Comparison of ENCODE assay signal across 8 mouse cellular contexts in genomic region chr12:104851711-104852508, GRCm38 (mm10). TPM values are rescaled to one million over a fixed set of nuclear protein-coding genes. Genes with fewer than 3 reads are reported as not detected.
A peak's percentile ranks its signal among the peaks of the same experiment; 100 is the strongest.
DNase-seq lines count a peak whose midpoint lies in the region; ATAC-seq and TF ChIP-seq lines count a peak whose summit lies in the region.

No protein-coding gene starts in this region.

- H3K27me3 ChIP-seq in hindbrain, postnatal 0 days (ENCODE audit: insufficient read depth, low read length) = no peaks in the 10 kb centered on the region
- H3K27me3 ChIP-seq in limb, embryonic 15.5 days = no peaks in the 10 kb centered on the region
- no peaks in the 10 kb centered on the region for H3K27me3 ChIP-seq in midbrain, embryonic 16.5 days (ENCODE audit: control insufficient read depth, insufficient read depth, low read depth, low read length)

- WGBS in hindbrain, postnatal 0 days = 29% methylated on average over 16 of the region's 16 CpGs
- WGBS in limb, embryonic 15.5 days = 20% methylated on average over 16 of the region's 16 CpGs
- WGBS in midbrain, embryonic 16.5 days = 30% methylated on average over 16 of the region's 16 CpGs

- H3K4me1 ChIP-seq in hindbrain, postnatal 0 days (ENCODE audit: insufficient read depth, low read length) = peaks cover 10% of the 10 kb centered on the region; the same call in 1 of the 2 replicates
- peaks cover 15% of the 10 kb centered on the region for H3K4me1 ChIP-seq in limb, embryonic 15.5 days
- peaks cover 5% of the 10 kb centered on the region for H3K4me1 ChIP-seq in midbrain, embryonic 16.5 days (ENCODE audit: control insufficient read depth, insufficient read depth, low read length)

- H3K27ac ChIP-seq in hindbrain, postnatal 0 days = no peak overlapping the region
- no peak overlapping the region for H3K27ac ChIP-seq in limb, embryonic 15.5 days
- H3K27ac ChIP-seq in midbrain, embryonic 16.5 days (ENCODE audit: low read length) = no peak overlapping the region

- ATAC-seq in hindbrain, postnatal 0 days = peak; percentile 82
- ATAC-seq in limb, embryonic 15.5 days (ENCODE audit: insufficient number of reproducible peaks, low FRiP score, low TSS enrichment, low read depth) = peak; percentile 75; the same call in 1 of the 2 replicates
- ATAC-seq in midbrain, embryonic 16.5 days = peak; percentile 49

- H3K36me3 ChIP-seq in hindbrain, postnatal 0 days (ENCODE audit: insufficient read depth, low read length) = no peaks in the 10 kb centered on the region
- no peaks in the 10 kb centered on the region for H3K36me3 ChIP-seq in limb, embryonic 15.5 days
- H3K36me3 ChIP-seq in midbrain, embryonic 16.5 days (ENCODE audit: control insufficient read depth, insufficient read depth, low read length) = no peaks in the 10 kb centered on the region

- H3K9me3 ChIP-seq in hindbrain, postnatal 0 days (ENCODE audit: low read length) = no peaks in the 10 kb centered on the region
- H3K9me3 ChIP-seq in limb, embryonic 15.5 days = no peaks in the 10 kb centered on the region
- no peaks in the 10 kb centered on the region for H3K9me3 ChIP-seq in midbrain, embryonic 16.5 days (replicated peaks; ENCODE audit: control insufficient read depth, low read length, poor library complexity, severe bottlenecking)

- H3K4me2 ChIP-seq in hindbrain, postnatal 0 days (ENCODE audit: low read depth, low read length) = 0 out of 2 replicates have a peak overlapping the region, but pooled peaks have one; percentile 1
- H3K4me2 ChIP-seq in limb, embryonic 15.5 days = peak overlapping the region; percentile 39
- H3K4me2 ChIP-seq in midbrain, embryonic 16.5 days (ENCODE audit: low read length) = peak overlapping the region; percentile 25

- no peak for TF ChIP-seq CTCF in hindbrain, postnatal 0 days (IDR thresholded peaks at IDR 0.05; ENCODE audit: low read depth)

- peak; percentile 22 for DNase-seq in cerebellum, adult 11-12 months
- no peak for DNase-seq in cerebellum, postnatal 4 days (ENCODE audit: low spot score in 2 of 2)
- DNase-seq in adrenal gland, postnatal 25 days = peak; percentile 64
- peak; percentile 47 for DNase-seq in gastrocnemius, adult 18-20 months (ENCODE audit: low spot score)
- DNase-seq in hindbrain, postnatal 0 days (ENCODE audit: low spot score) = peak; percentile 75
- DNase-seq in spleen, postnatal 10 days (ENCODE audit: low spot score in 2 of 2) = no peak

- no peak overlapping the region for H3K9ac ChIP-seq in hindbrain, postnatal 0 days (replicated peaks; ENCODE audit: low read length)
- H3K9ac ChIP-seq in limb, embryonic 15.5 days = no peak overlapping the region
- H3K9ac ChIP-seq in midbrain, embryonic 16.5 days (ENCODE audit: low read depth, low read length) = no peak overlapping the region

- H3K4me3 ChIP-seq in hindbrain, postnatal 0 days (ENCODE audit: low read length) = no peak overlapping the region
- peak overlapping the region; percentile 3; the same call in 1 of the 2 replicates for H3K4me3 ChIP-seq in limb, embryonic 15.5 days
- H3K4me3 ChIP-seq in midbrain, embryonic 16.5 days (ENCODE audit: low read depth, low read length) = no peak overlapping the region

RNA-seq across cellular contexts. Expression of gene Clmn, which starts 13.0 kb away (rescaled TPM):
- 8.5 and 12.4 TPM in 2 replicates for total RNA-seq in adrenal gland, postnatal 25 days (2021)
- total RNA-seq in gastrocnemius, adult 18-20 months (2021) = 1 to 10 TPM; 1.6 to 2.4 TPM
- 2.6 and 3.1 TPM in 2 replicates for total RNA-seq in hindbrain, postnatal 0 days (2014; rRNA removed)
- 1.7 and 2.6 TPM in 2 replicates for polyA plus RNA-seq in hindbrain, postnatal 0 days (2015; fragmentation: Nextera tagmentation; extraction: Ambion mirVana)
- 2.2 and 2.6 TPM in 2 replicates for polyA plus RNA-seq in limb, embryonic 15.5 days (2015; fragmentation: Nextera tagmentation; extraction: Ambion mirVana)
- polyA plus RNA-seq in midbrain, embryonic 16.5 days (2015; fragmentation: Nextera tagmentation; extraction: Ambion mirVana) = 0.97 and 1.7 TPM in 2 replicates

Comparison
In these comparisons a context has a peak if more than half of its experiments do, and no peak if none do; other contexts are left out.
1. DNase-seq: peak in cerebellum, adult 11-12 months (single experiment), adrenal gland, postnatal 25 days (single experiment), gastrocnemius, adult 18-20 months (single experiment) and hindbrain, postnatal 0 days (single experiment); none in cerebellum, postnatal 4 days (0 of 2) and spleen, postnatal 10 days (0 of 2).
2. Peak in every context shown above with its lines, with median percentiles within 50 percentile points of each other: ATAC-seq and H3K4me2 ChIP-seq.